Comparison of ENCODE assay signal across 20 mouse cellular contexts in genomic region chr6:83475431-83475830, GRCm38 (mm10).
"Had no signal": no experiment of that assay in that cellular context is flagged by ENCODE, and none has a peak within 500 bp of the region (broad histone marks: within the 10 kb centered on the region; RNA-seq: fewer than 3 reads in every experiment).

No protein-coding gene starts in this region.

- H3K4me1 ChIP-seq: limb, embryonic 13.5 days; liver, embryonic 13.5 days; midbrain, embryonic 13.5 days; neural tube, embryonic 12.5 days; neural tube, embryonic 15.5 days; stomach, embryonic 15.5 days had no signal

- H3K27me3 ChIP-seq: limb, embryonic 13.5 days; liver, embryonic 13.5 days; megakaryocyte, embryonic 14.5 days; midbrain, embryonic 13.5 days; neural tube, embryonic 12.5 days; neural tube, embryonic 15.5 days; stomach, embryonic 15.5 days had no signal

- H3K4me2 ChIP-seq: limb, embryonic 13.5 days; liver, embryonic 13.5 days; lung, embryonic 14.5 days; midbrain, embryonic 13.5 days; neural tube, embryonic 12.5 days; neural tube, embryonic 15.5 days; stomach, embryonic 15.5 days had no signal

- H3K9me3 ChIP-seq: limb, embryonic 10.5 days; limb, embryonic 13.5 days; liver, embryonic 13.5 days; megakaryocyte, embryonic 14.5 days; midbrain, embryonic 10.5 days; midbrain, embryonic 13.5 days; neural tube, embryonic 12.5 days; neural tube, embryonic 15.5 days; stomach, embryonic 15.5 days had no signal

- ATAC-seq: lung, postnatal 0 days; midbrain, embryonic 13.5 days had no signal

- H3K9ac ChIP-seq: limb, embryonic 13.5 days; liver, embryonic 13.5 days; lung, embryonic 14.5 days; midbrain, embryonic 13.5 days; neural tube, embryonic 12.5 days; neural tube, embryonic 15.5 days; stomach, embryonic 15.5 days had no signal

- DNase-seq: kidney, adult 2 months; layer of hippocampus, adult 9-11 months; liver; liver, embryonic 13.5 days; lung, embryonic 14.5 days; right cerebral cortex, adult 18-20 months; right cerebral cortex, postnatal 14 days; spleen, adult 18-20 months; thymus, postnatal 25 days had no signal

- H3K4me3 ChIP-seq: layer of hippocampus, adult 2 months; limb, embryonic 10.5 days; limb, embryonic 13.5 days; liver, embryonic 13.5 days; megakaryocyte, embryonic 14.5 days; midbrain, embryonic 10.5 days; midbrain, embryonic 13.5 days; neural tube, embryonic 12.5 days; neural tube, embryonic 15.5 days; stomach, embryonic 15.5 days had no signal

- H3K27ac ChIP-seq: kidney, postnatal 0 days; layer of hippocampus, adult 2 months; limb, embryonic 10.5 days; limb, embryonic 13.5 days; liver, embryonic 13.5 days; midbrain, embryonic 10.5 days; midbrain, embryonic 13.5 days; neural tube, embryonic 12.5 days; neural tube, embryonic 15.5 days; stomach, embryonic 15.5 days had no signal
